Mouse (Mus musculus) forebrain, embryonic 11.5 days (tissue): ENCODE measurements at regions not wholly inside any gene's neighbourhood (a gene's known extent, or its start where the extent isn't known, plus 50 kb on each side); places are given as distances from the start of the nearest gene placed in this dataset.
A peak's percentile ranks its signal among the peaks of the same experiment; 100 is the strongest.

ENCODE experiments used
- ATAC-seq: fragments of 200-750 bp; cut with Nextera tagmentation; replicated peaks from 2 replicates; pipeline ENCODE4 v1.8.0; 2017; ENCODE audit warnings: moderate TSS enrichment; ENCODE audit not compliant: low FRiP score
- DNase-seq: peaks from one replicate; pipeline ENCODE4 v3.0.0-alpha.2; 2017; ENCODE audit warnings: low spot score
- H3K27ac ChIP-seq: fragments of 300-500 bp; sonication (generic); 2 replicates; pipeline ENCODE4 v1.5.1; 2014; ENCODE audit warnings: low read depth, low read length
- H3K27me3 ChIP-seq: fragments of 300-500 bp; sonication (generic); 2 replicates; pipeline ENCODE4 v1.6.1; 2014; ENCODE audit warnings: mild to moderate bottlenecking, low read length, mixed read lengths; ENCODE audit not compliant: control insufficient read depth, insufficient read depth
- H3K36me3 ChIP-seq: fragments of 300-500 bp; sonication (generic); 2 replicates; pipeline ENCODE4 v1.6.1; 2014; ENCODE audit warnings: mild to moderate bottlenecking, low read length, moderate library complexity, mixed read lengths; ENCODE audit not compliant: control insufficient read depth, insufficient read depth
- H3K4me1 ChIP-seq: fragments of 300-500 bp; sonication (generic); replicated peaks from 2 replicates; pipeline ENCODE4 v1.6.1; 2014; ENCODE audit warnings: low read length, mixed read lengths; ENCODE audit not compliant: control insufficient read depth, insufficient read depth
- H3K4me2 ChIP-seq: fragments of 300-500 bp; sonication (generic); 2 replicates; pipeline ENCODE4 v1.6.1; 2014; ENCODE audit warnings: low read depth, mild to moderate bottlenecking, low read length, moderate library complexity, mixed read lengths; ENCODE audit not compliant: severe bottlenecking
- H3K4me3 ChIP-seq: fragments of 300-500 bp; sonication (generic); 2 replicates; pipeline ENCODE4 v1.5.1; 2014; ENCODE audit warnings: low read depth, low read length
- H3K9ac ChIP-seq: fragments of 300-500 bp; sonication (generic); 2 replicates; pipeline ENCODE4 v1.6.1; 2014; ENCODE audit warnings: low read length
- H3K9me3 ChIP-seq: fragments of 300-500 bp; sonication (generic); 2 replicates; pipeline ENCODE4 v1.6.1; 2016; ENCODE audit warnings: low read length, mixed read lengths; ENCODE audit not compliant: control insufficient read depth
- whole genome bisulfite sequencing: fragments of 180-500 bp; shearing (Covaris S2); extraction: QIAGEN DNeasy Blood & Tissue Kit; methylation state at CpG from one replicate; pipeline ENCODE4 v1.1.7; 2014; 5-methylcytosine and 5-hydroxymethylcytosine counted together

DNA sequence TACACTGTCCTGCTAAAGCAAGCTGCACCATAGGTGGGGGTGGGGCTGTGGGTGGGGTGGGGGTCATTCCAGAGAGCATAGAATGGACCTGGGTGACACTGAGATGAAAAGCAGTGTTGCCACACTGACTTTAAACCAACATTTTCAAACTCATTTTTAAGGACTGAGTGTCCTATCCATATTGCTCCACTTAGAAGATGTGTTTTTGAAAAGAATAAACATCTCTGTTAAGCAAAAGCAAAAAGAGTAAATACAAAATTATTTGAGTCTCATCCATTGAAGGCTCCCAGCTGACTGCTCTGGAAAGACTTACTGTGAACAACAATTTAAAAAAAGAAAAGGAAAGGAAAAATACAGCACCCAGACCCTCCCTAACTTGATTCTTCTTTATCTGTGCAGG, 202.3 kb upstream of the Usp24 start:
- no peaks in the 10 kb centered on the region for H3K9me3 ChIP-seq
- no peak overlapping the region for H3K9ac ChIP-seq
- H3K4me1 ChIP-seq, result no peaks in the 10 kb centered on the region
- H3K27ac ChIP-seq, result no peak overlapping the region
- no peaks in the 10 kb centered on the region for H3K27me3 ChIP-seq
- DNase-seq (no peak), ATAC-seq (no peak)
- H3K4me2 ChIP-seq, result no peak overlapping the region
- no peak overlapping the region for H3K4me3 ChIP-seq
- no peaks in the 10 kb centered on the region for H3K36me3 ChIP-seq

DNA sequence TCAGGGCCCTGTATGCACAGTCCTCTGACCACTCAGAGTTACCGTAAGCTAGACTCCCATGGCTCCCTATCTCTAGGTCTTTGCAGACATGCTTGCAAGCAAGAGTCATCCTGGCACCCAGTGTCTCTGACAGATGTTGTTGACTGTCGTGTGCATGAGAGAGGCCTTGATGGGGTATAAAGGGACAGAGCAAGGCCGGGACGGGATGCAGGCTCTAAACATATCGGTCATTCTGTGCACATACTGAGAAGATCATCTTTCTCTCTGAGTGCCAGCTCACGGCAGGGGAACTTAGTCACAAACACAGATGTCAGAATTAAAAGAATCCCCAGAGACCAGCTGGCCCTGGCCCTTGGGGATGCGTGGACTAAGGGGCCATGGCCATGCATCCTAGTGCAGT, 199.4 kb upstream of the Usp24 start:
- Histone ChIP-seq H3K27me3 (no peaks in the 10 kb centered on the region), H3K27ac (no peak overlapping the region), H3K4me3 (no peak overlapping the region), H3K4me1 (no peaks in the 10 kb centered on the region), H3K9me3 (no peaks in the 10 kb centered on the region), H3K4me2 (no peak overlapping the region), H3K9ac (no peak overlapping the region), H3K36me3 (no peaks in the 10 kb centered on the region)
- DNase-seq (no peak), ATAC-seq (no peak)
- 84% methylated on average over 7 of the region's 7 CpGs for WGBS

DNA sequence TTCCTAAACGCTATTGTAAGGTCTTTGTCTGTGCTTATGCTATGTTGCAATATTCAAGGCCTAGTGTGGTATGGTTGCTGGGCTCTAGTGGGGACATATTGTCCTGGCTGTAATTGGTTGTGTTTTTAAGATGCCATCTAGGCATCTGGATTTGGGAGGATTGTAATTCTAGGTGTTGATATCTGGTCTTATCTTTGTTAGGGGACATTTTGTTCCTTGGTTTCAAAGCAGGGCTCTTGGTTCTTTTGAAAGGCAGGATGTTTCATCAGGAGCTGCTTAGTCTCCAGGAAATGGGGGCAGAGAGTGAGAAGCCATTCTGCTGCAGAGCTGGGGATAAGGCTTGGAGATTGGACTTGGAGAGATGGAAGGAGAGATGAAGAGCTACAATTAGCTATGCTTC, 194.7 kb upstream of the Usp24 start:
- Histone ChIP-seq H3K4me3 (no peak overlapping the region), H3K4me2 (no peak overlapping the region), H3K4me1 (no peaks in the 10 kb centered on the region), H3K9me3 (no peaks in the 10 kb centered on the region), H3K36me3 (no peaks in the 10 kb centered on the region), H3K27ac (no peak overlapping the region), H3K9ac (no peak overlapping the region), H3K27me3 (no peaks in the 10 kb centered on the region)
- 79% methylated on average over 1 of the region's 1 CpGs for WGBS
- DNase-seq (no peak), ATAC-seq (no peak)

DNA sequence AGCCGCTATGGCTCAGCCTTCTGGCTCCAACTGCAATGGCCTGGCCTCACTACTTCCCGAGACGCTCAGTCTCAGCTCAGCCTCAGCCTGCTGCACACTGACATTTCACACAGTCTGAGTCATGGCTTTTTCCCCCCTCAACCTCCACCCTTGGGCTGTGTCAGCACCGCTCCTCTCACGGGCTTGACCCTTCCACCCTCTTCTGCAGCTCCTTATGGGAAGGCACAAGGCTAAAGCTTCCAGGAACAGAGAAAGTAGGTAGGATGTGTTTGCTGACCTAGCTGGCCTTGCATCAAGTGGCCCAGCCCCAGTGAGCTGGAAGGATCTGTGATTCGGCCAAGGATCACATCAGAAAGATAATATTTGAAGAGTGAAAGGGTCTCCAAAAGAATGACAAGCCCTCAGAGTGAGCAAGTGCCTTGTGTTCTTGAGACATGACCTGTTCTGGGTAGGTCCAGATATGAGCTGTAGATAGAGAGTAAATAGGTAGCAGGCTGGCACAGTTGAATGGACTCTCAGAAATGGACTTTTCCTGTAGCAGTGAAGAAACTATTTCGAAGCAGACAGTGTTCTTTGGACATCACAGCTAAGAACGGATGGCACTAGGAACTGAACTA, 192.9 kb upstream of the Usp24 start:
- Histone ChIP-seq H3K27me3 (no peaks in the 10 kb centered on the region), H3K4me2 (no peak overlapping the region), H3K27ac (no peak overlapping the region), H3K9me3 (no peaks in the 10 kb centered on the region), H3K9ac (no peak overlapping the region), H3K4me1 (no peaks in the 10 kb centered on the region), H3K36me3 (no peaks in the 10 kb centered on the region), H3K4me3 (no peak overlapping the region)
- WGBS, result 88% methylated on average over 8 of the region's 8 CpGs
- ATAC-seq (no peak), DNase-seq (no peak)

DNA sequence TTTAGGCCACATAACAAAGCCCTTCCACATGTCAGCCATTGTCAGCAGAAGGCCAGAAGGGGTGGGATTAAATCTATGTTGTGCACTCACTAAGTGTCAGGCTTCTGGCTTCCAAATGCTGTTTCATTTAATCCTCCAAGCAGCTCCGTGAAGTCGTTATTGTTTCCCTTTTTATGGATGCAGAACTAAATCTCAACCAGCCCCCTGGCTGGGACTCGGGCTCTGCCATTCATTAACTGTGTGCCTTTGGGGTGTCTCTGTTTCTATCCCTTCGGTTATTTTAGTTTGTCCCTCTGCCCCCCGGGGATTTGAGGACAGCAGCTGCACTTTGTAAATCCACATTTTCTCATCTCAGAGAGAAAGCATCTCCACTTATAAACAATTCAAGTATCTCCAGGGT, 188.8 kb upstream of the Usp24 start:
- ATAC-seq, result no peak
- DNase-seq, result no peak
- WGBS, result 40% methylated on average over 5 of the region's 5 CpGs

DNA sequence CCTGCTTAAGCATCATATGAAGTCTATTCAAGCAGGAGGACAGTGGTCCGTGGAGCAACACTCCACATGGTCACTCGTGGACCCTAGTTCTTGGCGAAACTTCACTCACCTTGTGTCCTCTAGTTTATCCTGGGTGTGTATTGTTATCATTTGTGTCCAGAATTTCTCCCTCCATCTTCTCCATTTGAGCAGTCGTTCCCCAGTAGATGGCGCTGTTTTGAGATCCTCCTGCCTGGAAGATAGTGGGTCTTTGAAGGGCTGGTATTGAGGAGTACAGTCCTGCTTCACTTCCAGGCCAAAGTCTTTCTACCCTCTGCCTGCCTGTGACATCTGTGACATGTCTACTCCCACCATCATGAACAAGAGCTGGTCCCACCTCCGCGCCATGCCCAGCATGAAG, 188.4 kb upstream of the Usp24 start:
- H3K36me3 ChIP-seq, result no peaks in the 10 kb centered on the region
- no peaks in the 10 kb centered on the region for H3K27me3 ChIP-seq
- no peak for DNase-seq
- no peak overlapping the region for H3K4me3 ChIP-seq
- H3K4me1 ChIP-seq, result no peaks in the 10 kb centered on the region
- no peak overlapping the region for H3K4me2 ChIP-seq
- no peak for ATAC-seq
- H3K27ac ChIP-seq, result no peak overlapping the region
- H3K9ac ChIP-seq, result no peak overlapping the region
- no peaks in the 10 kb centered on the region for H3K9me3 ChIP-seq
- 54% methylated on average over 7 of the region's 7 CpGs for WGBS

More for the DNA sequence above, 188.8 kb upstream of the Usp24 start:
- Histone ChIP-seq H3K27me3 (no peaks in the 10 kb centered on the region), H3K4me2 (no peak overlapping the region), H3K4me1 (no peaks in the 10 kb centered on the region), H3K4me3 (no peak overlapping the region), H3K27ac (no peak overlapping the region), H3K9me3 (no peaks in the 10 kb centered on the region), H3K9ac (no peak overlapping the region), H3K36me3 (no peaks in the 10 kb centered on the region)

DNA sequence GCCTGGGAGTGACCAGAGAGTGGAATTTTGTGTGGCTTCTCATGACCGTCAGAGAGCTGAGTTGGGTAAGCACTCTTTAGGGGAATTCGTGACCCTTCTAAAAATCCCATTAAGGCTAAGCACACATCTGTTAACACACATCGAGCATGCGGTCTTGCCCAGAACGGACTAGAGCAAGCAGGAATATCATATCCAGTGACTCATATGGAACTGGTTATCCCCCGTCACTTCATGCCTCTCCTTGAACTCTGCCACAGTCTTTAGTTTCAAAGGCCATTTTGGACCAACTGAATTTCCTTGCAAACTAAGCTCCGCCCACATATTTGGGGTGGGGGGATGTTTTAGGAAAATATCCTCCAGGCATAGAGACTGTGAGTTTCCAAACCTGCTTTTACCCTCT, 186.7 kb upstream of the Usp24 start:
- 0 out of 2 replicates have a peak overlapping the region, but pooled peaks have one; percentile 46 for H3K27ac ChIP-seq
- WGBS, result 73% methylated on average over 7 of the region's 7 CpGs
- H3K4me3 ChIP-seq, result no peak overlapping the region
- H3K9ac ChIP-seq, result no peak overlapping the region
- H3K4me1 ChIP-seq, result no peaks in the 10 kb centered on the region
- H3K27me3 ChIP-seq, result no peaks in the 10 kb centered on the region
- H3K4me2 ChIP-seq, result no peak overlapping the region
- no peak for ATAC-seq
- no peaks in the 10 kb centered on the region for H3K36me3 ChIP-seq
- no peaks in the 10 kb centered on the region for H3K9me3 ChIP-seq
- DNase-seq, result no peak

DNA sequence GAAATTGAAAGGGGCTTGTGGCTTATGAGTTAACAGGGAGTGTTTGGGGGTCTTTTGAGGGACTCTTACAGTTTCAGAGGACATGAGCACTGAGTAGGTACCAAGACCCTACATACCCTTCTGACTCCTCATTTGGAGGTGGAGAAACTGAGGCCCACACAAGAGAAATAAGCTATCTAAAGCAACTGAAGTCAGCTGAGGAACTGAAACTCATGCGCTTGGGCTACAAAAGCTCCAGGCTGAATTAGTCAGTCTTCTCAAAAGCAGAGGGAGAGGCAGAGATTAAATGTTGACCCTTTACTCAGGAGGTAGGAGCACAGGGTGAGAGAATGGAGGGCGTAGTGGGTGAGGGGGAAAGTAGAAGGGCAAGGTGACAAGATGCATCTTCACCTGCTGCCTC, 186.2 kb upstream of the Usp24 start:
- Histone ChIP-seq H3K4me1 (no peaks in the 10 kb centered on the region), H3K27ac (no peak overlapping the region)
- ATAC-seq, result no peak

More for the DNA sequence above, 186.2 kb upstream of the Usp24 start:
- Histone ChIP-seq H3K27me3 (no peaks in the 10 kb centered on the region), H3K4me3 (no peak overlapping the region), H3K36me3 (no peaks in the 10 kb centered on the region), H3K9ac (no peak overlapping the region), H3K4me2 (no peak overlapping the region), H3K9me3 (no peaks in the 10 kb centered on the region)
- 84% methylated on average over 2 of the region's 2 CpGs for WGBS
- no peak for DNase-seq
